Mouse (Mus musculus): ENCODE measurements around the gene Dcst2. TPM values are rescaled to one million over a fixed set of nuclear protein-coding genes. Genes with fewer than 3 reads are reported as not detected.
A peak's percentile ranks its signal among the peaks of the same experiment; 100 is the strongest.

Gene Dcst2
- total RNA-seq, 2 experiments from 2014 or later = not detected

GRCm38 (mm10) chr3:89386438-89387420, 25.0 kb downstream of the Dcst2 start:
- no peak for ATAC-seq (ENCODE audit: poor library complexity, severe bottlenecking)

GRCm38 (mm10) chr3:89387632-89388031, 25.9 kb downstream of the Dcst2 start:
- ATAC-seq (ENCODE audit: poor library complexity, severe bottlenecking) = peak; percentile 13; the same call in 1 of the 2 replicates

GRCm38 (mm10) chr3:89388134-89388881, 26.5 kb downstream of the Dcst2 start:
- peak; percentile 9; the same call in 1 of the 2 replicates for ATAC-seq (ENCODE audit: poor library complexity, severe bottlenecking)

GRCm38 (mm10) chr3:89388901-89389740, 27.3 kb downstream of the Dcst2 start:
- peak; percentile 19; the same call in 1 of the 2 replicates for ATAC-seq (ENCODE audit: poor library complexity, severe bottlenecking)

- ATAC-seq (ENCODE audit: poor library complexity, severe bottlenecking) = no peak
Observed at GRCm38 (mm10) chr3:89390111-89390515, 28.3 kb downstream of the Dcst2 start.

GRCm38 (mm10) chr3:89390699-89391662, 29.2 kb downstream of the Dcst2 start:
- ATAC-seq (ENCODE audit: poor library complexity, severe bottlenecking) = no peak

- ATAC-seq (ENCODE audit: poor library complexity, severe bottlenecking) = no peak
Observed at GRCm38 (mm10) chr3:89391663-89392511, 30.1 kb downstream of the Dcst2 start.

GRCm38 (mm10) chr3:89392871-89393311, 31.1 kb downstream of the Dcst2 start:
- ATAC-seq (ENCODE audit: poor library complexity, severe bottlenecking) = no peak

- peak; percentile 73 for ATAC-seq (ENCODE audit: poor library complexity, severe bottlenecking)
Observed at GRCm38 (mm10) chr3:89393605-89394004, 31.8 kb downstream of the Dcst2 start.

GRCm38 (mm10) chr3:89394006-89394893, 32.5 kb downstream of the Dcst2 start, which contains the start of gene Zbtb7b:
Gene Zbtb7b, minus strand, starts transcription at chr3:89394776.
- peak; percentile 58 for ATAC-seq (ENCODE audit: poor library complexity, severe bottlenecking)

- ATAC-seq (ENCODE audit: poor library complexity, severe bottlenecking) = no peak
Observed at GRCm38 (mm10) chr3:89394894-89395256, 33.1 kb downstream of the Dcst2 start.

- no peak for ATAC-seq (ENCODE audit: poor library complexity, severe bottlenecking)
Observed at GRCm38 (mm10) chr3:89395419-89395805, 33.6 kb downstream of the Dcst2 start.

GRCm38 (mm10) chr3:89395806-89396653, 34.3 kb downstream of the Dcst2 start:
- ATAC-seq (ENCODE audit: poor library complexity, severe bottlenecking) = no peak

- ATAC-seq (ENCODE audit: poor library complexity, severe bottlenecking) = no peak
Observed at GRCm38 (mm10) chr3:89396654-89397005, 34.9 kb downstream of the Dcst2 start.

- ATAC-seq (ENCODE audit: poor library complexity, severe bottlenecking) = no peak
Observed at GRCm38 (mm10) chr3:89401329-89401728, 39.6 kb downstream of the Dcst2 start.

GRCm38 (mm10) chr3:89402693-89403092, 40.9 kb downstream of the Dcst2 start, which contains the start of gene Lenep:
Gene Lenep, minus strand, starts transcription at chr3:89402793.
- ATAC-seq (ENCODE audit: poor library complexity, severe bottlenecking) = no peak

GRCm38 (mm10) chr3:89406887-89407286, 45.1 kb downstream of the Dcst2 start:
- no peak for ATAC-seq (ENCODE audit: poor library complexity, severe bottlenecking)

Measured in megakaryocyte, adult 5-6 weeks (primary cell).